ENCODE assay signal across 8 mouse cellular contexts in genomic region chr10:81450140-81450539, GRCm38 (mm10). TPM values are rescaled to one million over a fixed set of nuclear protein-coding genes. Genes with fewer than 3 reads are reported as not detected.
A peak's percentile ranks its signal among the peaks of the same experiment; 100 is the strongest.
DNase-seq lines count a peak whose midpoint lies in the region; ATAC-seq and TF ChIP-seq lines count a peak whose summit lies in the region.

No protein-coding gene starts in this region.

- WGBS in bone marrow, adult 2 months, result 3% methylated on average over 7 of the region's 7 CpGs
- WGBS in heart, embryonic 15.5 days, result 2% methylated on average over 7 of the region's 7 CpGs
- WGBS in kidney, postnatal 0 days, result 2% methylated on average over 7 of the region's 7 CpGs
- WGBS in liver, embryonic 14.5 days (ENCODE audit: insufficient replicate concordance), result under 1% methylated on average over 7 of the region's 7 CpGs
- WGBS in neural tube, embryonic 13.5 days, result 2% methylated on average over 7 of the region's 7 CpGs

- H3K4me3 ChIP-seq in bone marrow, adult 2 months (replicated peaks; ENCODE audit: control insufficient read depth, low read depth, low read length), result no peak overlapping the region
- H3K4me3 ChIP-seq in embryonic fibroblast, embryonic 13.5 days (ENCODE audit: insufficient read depth, low read length), result no peak overlapping the region
- no peak overlapping the region for H3K4me3 ChIP-seq in heart, embryonic 15.5 days
- no peak overlapping the region for H3K4me3 ChIP-seq in kidney, postnatal 0 days (replicated peaks; ENCODE audit: low read depth, low read length)
- H3K4me3 ChIP-seq in liver, embryonic 14.5 days (ENCODE audit: insufficient read depth in 1 of 2, low read depth in 2 of 2, low read length in 2 of 2), result no peak overlapping the region
- no peak overlapping the region for H3K4me3 ChIP-seq in neural tube, embryonic 13.5 days

- DNase-seq in CD4-positive, CD25-positive, alpha-beta regulatory T cell, adult 2 months (ENCODE audit: low read depth, low spot score), result peak; percentile 90
- DNase-seq in kidney, postnatal 0 days (ENCODE audit: low spot score), result peak; percentile 86
- peak; percentile 59 to 68 (median 64) for DNase-seq in liver, embryonic 14.5 days (ENCODE audit: low read depth in 3 of 3, low spot score in 3 of 3)
- peak; percentile 91 for DNase-seq in testis, postnatal 10 days (ENCODE audit: low spot score)

- H3K9ac ChIP-seq in heart, embryonic 15.5 days, result no peak overlapping the region
- no peak overlapping the region for H3K9ac ChIP-seq in kidney, postnatal 0 days (ENCODE audit: low read depth, low read length)
- H3K9ac ChIP-seq in liver, embryonic 14.5 days (replicated peaks), result no peak overlapping the region
- H3K9ac ChIP-seq in neural tube, embryonic 13.5 days, result no peak overlapping the region

- no peak overlapping the region for H3K4me2 ChIP-seq in heart, embryonic 15.5 days
- H3K4me2 ChIP-seq in kidney, postnatal 0 days (ENCODE audit: low read length), result no peak overlapping the region
- H3K4me2 ChIP-seq in liver, embryonic 14.5 days (ENCODE audit: low read depth), result no peak overlapping the region
- no peak overlapping the region for H3K4me2 ChIP-seq in neural tube, embryonic 13.5 days

- no peaks in the 10 kb centered on the region for H3K36me3 ChIP-seq in heart, embryonic 15.5 days
- no peaks in the 10 kb centered on the region for H3K36me3 ChIP-seq in kidney, postnatal 0 days (ENCODE audit: insufficient read depth, low read length)
- H3K36me3 ChIP-seq in liver, embryonic 14.5 days (replicated peaks; ENCODE audit: control insufficient read depth, insufficient read depth, low read depth), result no peaks in the 10 kb centered on the region
- H3K36me3 ChIP-seq in neural tube, embryonic 13.5 days, result no peaks in the 10 kb centered on the region

- TF ChIP-seq POLR2A in bone marrow, adult 2 months (IDR thresholded peaks at IDR 0.05; ENCODE audit: borderline replicate concordance, control insufficient read depth, low read depth, low read length), result no peak
- TF ChIP-seq POLR2A in embryonic fibroblast, embryonic 13.5 days (IDR thresholded peaks at IDR 0.05; ENCODE audit: low read depth, low read length), result no peak

- H3K4me1 ChIP-seq in bone marrow, adult 2 months (ENCODE audit: control insufficient read depth, insufficient read depth, low read length), result no peaks in the 10 kb centered on the region
- no peaks in the 10 kb centered on the region for H3K4me1 ChIP-seq in embryonic fibroblast, embryonic 13.5 days (ENCODE audit: control insufficient read depth, insufficient read depth, low read length)
- peaks cover 11% of the 10 kb centered on the region for H3K4me1 ChIP-seq in heart, embryonic 15.5 days (replicated peaks)
- H3K4me1 ChIP-seq in kidney, postnatal 0 days (replicated peaks; ENCODE audit: insufficient read depth, low read length), result 0 out of 2 replicates have a peak, but pooled peaks cover 4% of the 10 kb centered on the region
- no peaks in the 10 kb centered on the region for H3K4me1 ChIP-seq in liver, embryonic 14.5 days (replicated peaks; ENCODE audit: control insufficient read depth in 2 of 2, insufficient read depth in 2 of 2, low read length in 1 of 2)
- 0 out of 2 replicates have a peak, but pooled peaks cover 5% of the 10 kb centered on the region for H3K4me1 ChIP-seq in neural tube, embryonic 13.5 days (replicated peaks)

- no peaks in the 10 kb centered on the region for H3K9me3 ChIP-seq in heart, embryonic 15.5 days (replicated peaks)
- H3K9me3 ChIP-seq in kidney, postnatal 0 days (replicated peaks; ENCODE audit: low read length), result no peaks in the 10 kb centered on the region
- H3K9me3 ChIP-seq in liver, embryonic 14.5 days (ENCODE audit: control insufficient read depth, low read length), result no peaks in the 10 kb centered on the region
- no peaks in the 10 kb centered on the region for H3K9me3 ChIP-seq in neural tube, embryonic 13.5 days

- TF ChIP-seq EP300 in liver, embryonic 14.5 days (IDR thresholded peaks at IDR 0.05; ENCODE audit: low read depth), result no peak

- H3K27me3 ChIP-seq in heart, embryonic 15.5 days, result peaks cover 56% of the 10 kb centered on the region
- H3K27me3 ChIP-seq in kidney, postnatal 0 days (ENCODE audit: insufficient read depth, low read length), result peaks cover 39% of the 10 kb centered on the region
- peaks cover 43% of the 10 kb centered on the region for H3K27me3 ChIP-seq in liver, embryonic 14.5 days (ENCODE audit: control insufficient read depth, insufficient read depth, low read length)
- H3K27me3 ChIP-seq in neural tube, embryonic 13.5 days, result peaks cover 76% of the 10 kb centered on the region

- no peak overlapping the region for H3K27ac ChIP-seq in bone marrow, adult 2 months (ENCODE audit: control insufficient read depth, insufficient read depth, low read depth, low read length, poor library complexity)
- no peak overlapping the region for H3K27ac ChIP-seq in embryonic fibroblast, embryonic 13.5 days (ENCODE audit: insufficient read depth, low read length)
- no peak overlapping the region for H3K27ac ChIP-seq in heart, embryonic 15.5 days
- H3K27ac ChIP-seq in kidney, postnatal 0 days, result no peak overlapping the region
- no peak overlapping the region for H3K27ac ChIP-seq in liver, embryonic 14.5 days
- no peak overlapping the region for H3K27ac ChIP-seq in neural tube, embryonic 13.5 days (replicated peaks)

- ATAC-seq in heart, embryonic 15.5 days (replicated peaks; ENCODE audit: insufficient number of reproducible peaks, insufficient read depth, low FRiP score, low read depth), result peak; percentile 41; the same call in 1 of the 2 replicates
- ATAC-seq in kidney, postnatal 0 days (replicated peaks; ENCODE audit: low FRiP score, low read depth), result peak; percentile 56; the same call in 1 of the 2 replicates
- ATAC-seq in liver, embryonic 14.5 days (ENCODE audit: insufficient read depth), result peak; percentile 39; the same call in 1 of the 2 replicates
- ATAC-seq in neural tube, embryonic 13.5 days (ENCODE audit: low read depth), result peak; percentile 79; the same call in 1 of the 2 replicates

- TF ChIP-seq CTCF in bone marrow, adult 2 months (IDR thresholded peaks at IDR 0.05; ENCODE audit: control insufficient read depth, insufficient read depth, low read length), result peak; percentile 97
- peak; percentile 96 for TF ChIP-seq CTCF in embryonic fibroblast, embryonic 13.5 days (IDR thresholded peaks at IDR 0.05; ENCODE audit: borderline replicate concordance, insufficient read depth, low read length)
- peak; percentile 96 for TF ChIP-seq CTCF in kidney, postnatal 0 days (IDR thresholded peaks at IDR 0.05; ENCODE audit: low read depth)
- TF ChIP-seq CTCF in liver, embryonic 14.5 days (IDR thresholded peaks at IDR 0.05; ENCODE audit: low read depth), result peak; percentile 99

RNA-seq across cellular contexts. Expression of gene Nfic, which starts 5.3 kb away (rescaled TPM):
- polyA plus RNA-seq in bone marrow, adult 2 months (2011; ENCODE audit: insufficient read depth, insufficient read length, low replicate concordance, missing spikeins), result 5.1 and 14.5 TPM in 2 replicates
- 64.3 and 84.8 TPM in 2 replicates for polyA plus RNA-seq in embryonic fibroblast, embryonic 13.5 days (2011; ENCODE audit: insufficient read length, low read depth, missing spikeins)
- polyA plus RNA-seq in heart, embryonic 15.5 days (2015; fragmentation: Nextera tagmentation; extraction: Ambion mirVana), result 60.9 and 71.2 TPM in 2 replicates
- polyA plus RNA-seq in kidney, postnatal 0 days (2015; fragmentation: Nextera tagmentation; extraction: Ambion mirVana), result 62.3 and 72.5 TPM in 2 replicates
- 1.2 and 1.3 TPM in 2 replicates for polyA plus RNA-seq in liver, embryonic 14.5 days (2012; rRNA removed)
- polyA plus RNA-seq in liver, embryonic 14.5 days (2014; fragmentation: Nextera tagmentation; extraction: Ambion mirVana), result 4.6 and 7.3 TPM in 2 replicates
- 27.1 and 27.9 TPM in 2 replicates for polyA plus RNA-seq in neural tube, embryonic 13.5 days (2015; fragmentation: Nextera tagmentation; extraction: Ambion mirVana)

RNA-seq across cellular contexts. Expression of gene Celf5, which starts 32.4 kb away (rescaled TPM):
- polyA plus RNA-seq in bone marrow, adult 2 months (2011; ENCODE audit: insufficient read depth, insufficient read length, low replicate concordance, missing spikeins), result 0.72 TPM in 1 of 2 replicates, not detected in the other
- 4.4 and 4.5 TPM in 2 replicates for polyA plus RNA-seq in embryonic fibroblast, embryonic 13.5 days (2011; ENCODE audit: insufficient read length, low read depth, missing spikeins)
- 0.08 and 0.41 TPM in 2 replicates for polyA plus RNA-seq in heart, embryonic 15.5 days (2015; fragmentation: Nextera tagmentation; extraction: Ambion mirVana)
- polyA plus RNA-seq in kidney, postnatal 0 days (2015; fragmentation: Nextera tagmentation; extraction: Ambion mirVana), result 0.30 and 0.47 TPM in 2 replicates
- polyA plus RNA-seq in liver, embryonic 14.5 days (2012; rRNA removed), result 0.02 and 0.32 TPM in 2 replicates
- polyA plus RNA-seq in liver, embryonic 14.5 days (2014; fragmentation: Nextera tagmentation; extraction: Ambion mirVana), result not detected in 2 replicates
- polyA plus RNA-seq in neural tube, embryonic 13.5 days (2015; fragmentation: Nextera tagmentation; extraction: Ambion mirVana), result 52.7 and 56.1 TPM in 2 replicates

RNA-seq across cellular contexts. Expression of gene Ncln, which starts 46.1 kb away (rescaled TPM):
- polyA plus RNA-seq in bone marrow, adult 2 months (2011; ENCODE audit: insufficient read depth, insufficient read length, low replicate concordance, missing spikeins), result 30.2 and 61.0 TPM in 2 replicates
- polyA plus RNA-seq in embryonic fibroblast, embryonic 13.5 days (2011; ENCODE audit: insufficient read length, low read depth, missing spikeins), result 61.5 and 62.8 TPM in 2 replicates
- polyA plus RNA-seq in heart, embryonic 15.5 days (2015; fragmentation: Nextera tagmentation; extraction: Ambion mirVana), result 43.6 and 63.4 TPM in 2 replicates
- polyA plus RNA-seq in kidney, postnatal 0 days (2015; fragmentation: Nextera tagmentation; extraction: Ambion mirVana), result 56.1 and 63.3 TPM in 2 replicates
- 55.7 and 71.3 TPM in 2 replicates for polyA plus RNA-seq in liver, embryonic 14.5 days (2012; rRNA removed)
- 23.7 and 29.4 TPM in 2 replicates for polyA plus RNA-seq in liver, embryonic 14.5 days (2014; fragmentation: Nextera tagmentation; extraction: Ambion mirVana)
- 68.7 and 68.8 TPM in 2 replicates for polyA plus RNA-seq in neural tube, embryonic 13.5 days (2015; fragmentation: Nextera tagmentation; extraction: Ambion mirVana)

RNA-seq across cellular contexts. Expression of gene S1pr4, which starts 49.8 kb away (rescaled TPM):
- polyA plus RNA-seq in bone marrow, adult 2 months (2011; ENCODE audit: insufficient read depth, insufficient read length, low replicate concordance, missing spikeins), result 7.6 and 15.8 TPM in 2 replicates
- not detected in 2 replicates for polyA plus RNA-seq in embryonic fibroblast, embryonic 13.5 days (2011; ENCODE audit: insufficient read length, low read depth, missing spikeins)
- 0.47 and 1.5 TPM in 2 replicates for polyA plus RNA-seq in heart, embryonic 15.5 days (2015; fragmentation: Nextera tagmentation; extraction: Ambion mirVana)
- 1.7 and 1.8 TPM in 2 replicates for polyA plus RNA-seq in kidney, postnatal 0 days (2015; fragmentation: Nextera tagmentation; extraction: Ambion mirVana)
- 1.5 and 1.8 TPM in 2 replicates for polyA plus RNA-seq in liver, embryonic 14.5 days (2012; rRNA removed)
- polyA plus RNA-seq in liver, embryonic 14.5 days (2014; fragmentation: Nextera tagmentation; extraction: Ambion mirVana), result 1.4 and 1.5 TPM in 2 replicates
- polyA plus RNA-seq in neural tube, embryonic 13.5 days (2015; fragmentation: Nextera tagmentation; extraction: Ambion mirVana), result 0.36 and 0.64 TPM in 2 replicates

RNA-seq across cellular contexts. Expression of gene Smim24, which starts 57.3 kb away (rescaled TPM):
- polyA plus RNA-seq in bone marrow, adult 2 months (2011; ENCODE audit: insufficient read depth, insufficient read length, low replicate concordance, missing spikeins), result 7.9 and 18.0 TPM in 2 replicates
- polyA plus RNA-seq in embryonic fibroblast, embryonic 13.5 days (2011; ENCODE audit: insufficient read length, low read depth, missing spikeins), result 0.58 and 2.2 TPM in 2 replicates
- 3.9 and 4.1 TPM in 2 replicates for polyA plus RNA-seq in heart, embryonic 15.5 days (2015; fragmentation: Nextera tagmentation; extraction: Ambion mirVana)
- 62.4 and 68.6 TPM in 2 replicates for polyA plus RNA-seq in kidney, postnatal 0 days (2015; fragmentation: Nextera tagmentation; extraction: Ambion mirVana)
- polyA plus RNA-seq in liver, embryonic 14.5 days (2012; rRNA removed), result 1.6 and 1.9 TPM in 2 replicates
- polyA plus RNA-seq in liver, embryonic 14.5 days (2014; fragmentation: Nextera tagmentation; extraction: Ambion mirVana), result 1.7 and 1.8 TPM in 2 replicates
- 1.8 and 3.1 TPM in 2 replicates for polyA plus RNA-seq in neural tube, embryonic 13.5 days (2015; fragmentation: Nextera tagmentation; extraction: Ambion mirVana)
